Mouse (Mus musculus): Measurements from ENCODE around the gene Cyb561d1.
"Not testable (repeated sequence)": the region's sequence is repeated elsewhere in the genome, so short reads cannot be mapped to it uniquely, and the experiment has no call there.

Gene Cyb561d1

GRCm38 (mm10) chr3:108200329-108201323 lies at the start of gene Cyb561d1:
Cyb561d1 (minus strand) TSS chr3:108201212.
- peak; percentile 96 for DNase-seq (ENCODE audit: low spot score)

DNA sequence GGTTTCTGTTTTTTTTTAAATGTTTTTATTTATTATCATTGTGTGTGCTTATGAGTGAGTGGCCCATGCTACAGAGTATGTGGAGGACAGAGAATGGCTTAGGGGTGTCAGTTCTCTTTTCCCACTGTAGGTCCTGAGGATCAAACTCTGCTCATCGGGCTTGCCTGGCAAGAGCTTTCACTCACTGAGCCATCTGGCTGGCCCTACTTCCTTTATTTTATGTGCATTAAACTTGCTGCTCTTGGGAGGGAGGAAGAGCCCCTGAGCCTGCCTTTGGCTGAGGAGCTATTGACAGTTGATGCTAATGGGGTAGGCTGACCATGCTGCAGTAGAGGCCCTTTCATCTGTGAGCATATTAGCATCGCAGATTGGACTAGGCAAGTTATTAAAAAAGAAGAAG lies 45.8 kb upstream of the Cyb561d1 start:
- DNase-seq (ENCODE audit: low spot score) = no peak

DNA sequence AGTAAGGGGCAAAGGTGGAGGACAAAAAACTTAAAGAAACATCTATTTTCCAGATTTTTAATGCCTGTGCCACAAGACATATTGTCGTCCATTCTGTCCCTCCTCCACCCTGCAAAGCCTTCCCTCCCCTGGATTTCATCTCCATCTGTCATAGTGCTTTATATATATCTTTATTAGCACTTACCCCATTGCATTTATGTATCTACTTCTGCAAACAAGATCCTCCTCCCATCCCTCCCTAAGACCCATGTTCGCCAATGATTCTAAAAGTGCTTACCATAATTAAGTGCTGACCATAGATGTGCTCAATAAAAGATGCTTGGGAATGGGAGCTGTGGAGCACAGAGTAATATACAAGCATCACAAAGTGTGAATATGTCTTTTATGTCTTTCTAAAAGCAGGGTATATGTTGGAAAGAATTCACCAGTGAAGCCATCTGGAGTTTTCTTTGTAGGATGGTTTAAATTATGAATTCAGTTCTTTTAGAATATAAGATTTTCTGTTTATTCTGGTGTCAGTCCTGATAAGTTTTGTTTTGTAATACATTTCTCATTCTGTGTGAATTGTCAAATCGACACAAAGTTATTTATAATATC lies 40.3 kb upstream of the Cyb561d1 start:
- DNase-seq (ENCODE audit: low spot score) = no peak

- DNase-seq (ENCODE audit: low spot score) = not testable (repeated sequence)
Measured at GRCm38 (mm10) chr3:108237474-108238102, 36.6 kb upstream of the Cyb561d1 start.

DNA sequence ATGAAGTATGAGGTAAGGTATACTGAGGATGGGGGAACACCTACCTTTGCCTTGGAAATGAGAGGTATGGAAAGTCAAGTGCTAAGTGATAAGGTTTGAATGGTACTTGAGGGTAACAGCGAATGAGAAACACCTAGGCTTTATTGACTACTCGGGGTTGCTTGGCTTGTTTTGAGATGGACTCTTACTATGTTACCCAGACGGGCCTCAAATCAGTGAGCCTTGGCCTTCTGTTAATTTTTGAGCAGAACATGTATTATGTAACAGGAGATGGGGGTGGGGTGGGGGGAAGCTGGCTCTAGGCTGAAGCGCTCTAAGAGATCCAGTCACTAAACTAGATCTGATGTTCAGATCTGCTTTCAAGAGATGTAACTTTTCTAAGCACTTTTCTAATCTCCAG lies 30.6 kb upstream of the Cyb561d1 start:
- DNase-seq (ENCODE audit: low spot score) = no peak

- DNase-seq (ENCODE audit: low spot score) = no peak
Measured at GRCm38 (mm10) chr3:108227521-108227920, 26.5 kb upstream of the Cyb561d1 start.

- DNase-seq (ENCODE audit: low spot score) = peak; percentile 52
Measured at GRCm38 (mm10) chr3:108226558-108227350, 25.7 kb upstream of the Cyb561d1 start, which contains the start of gene Sypl2. Sypl2 (minus strand) TSS chr3:108226648.

GRCm38 (mm10) chr3:108225711-108226557 lies 24.9 kb upstream of the Cyb561d1 start:
- no peak for DNase-seq (ENCODE audit: low spot score)

DNA sequence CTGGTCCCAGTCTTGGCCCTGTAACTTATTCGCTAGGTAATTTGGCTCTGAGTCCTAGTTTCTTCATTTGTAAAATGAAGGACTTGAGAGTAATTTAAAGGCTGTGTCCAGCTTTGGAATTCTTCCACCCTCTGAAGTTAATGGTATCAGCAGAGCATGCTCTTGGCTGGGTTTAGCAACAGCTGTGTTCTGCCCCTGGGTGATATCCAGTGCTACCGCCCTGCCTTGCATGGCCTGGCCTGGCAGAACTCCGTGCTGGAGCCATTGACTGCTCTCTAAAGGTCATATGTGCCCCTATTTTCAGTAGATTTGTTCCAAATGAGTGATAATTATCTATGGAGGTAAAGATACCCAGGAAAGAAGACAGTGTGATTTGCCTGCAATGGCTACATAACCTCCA lies 19.6 kb upstream of the Cyb561d1 start:
- DNase-seq (ENCODE audit: low spot score) = no peak

DNA sequence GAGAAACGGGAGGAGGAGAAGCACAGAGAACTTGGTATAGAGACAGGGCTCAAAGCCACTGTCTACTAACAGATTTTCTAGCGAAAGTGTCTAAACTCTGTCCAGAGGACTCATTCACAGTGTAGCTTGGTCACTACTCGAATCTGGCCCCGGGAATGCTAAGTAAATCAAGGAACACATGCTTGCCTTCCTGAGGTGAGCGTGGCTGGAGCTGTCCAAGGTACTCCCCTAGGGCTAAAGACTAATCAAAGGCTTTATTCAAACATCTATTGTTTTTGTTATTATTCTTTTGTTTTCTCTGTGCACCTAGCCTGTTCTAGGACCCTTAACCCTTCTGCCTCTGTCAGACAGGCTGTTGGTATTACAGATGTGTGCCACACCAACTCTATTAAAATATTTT lies 13.7 kb upstream of the Cyb561d1 start:
- peak; percentile 35 for DNase-seq (ENCODE audit: low spot score)

- DNase-seq (ENCODE audit: low spot score) = no peak
Measured at GRCm38 (mm10) chr3:108212406-108212805, 11.4 kb upstream of the Cyb561d1 start.

DNA sequence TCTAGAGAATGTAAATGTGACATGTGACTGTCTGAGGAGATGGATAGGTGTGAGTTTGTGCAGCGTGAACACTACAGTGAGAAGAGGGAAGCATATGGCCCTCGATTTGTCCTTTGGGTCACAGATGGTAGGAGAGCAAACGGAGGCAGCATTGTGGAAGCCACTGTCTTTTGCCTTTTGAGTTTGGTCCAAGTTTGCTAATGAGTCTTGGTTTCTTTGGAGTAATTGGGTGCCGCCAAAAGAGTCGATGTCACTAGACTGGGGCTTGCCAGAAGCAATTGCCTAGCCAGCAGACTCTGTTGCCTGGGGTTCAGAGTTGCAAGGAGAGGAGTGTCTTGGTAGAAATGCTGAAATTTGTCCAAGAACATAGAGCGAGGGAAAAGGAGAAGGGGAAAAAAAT lies 10.8 kb upstream of the Cyb561d1 start:
- DNase-seq (ENCODE audit: low spot score) = no peak

GRCm38 (mm10) chr3:108210771-108211139 lies 9.7 kb upstream of the Cyb561d1 start, which contains the start of gene Atxn7l2:
Atxn7l2 (minus strand) TSS chr3:108210934.
- DNase-seq (ENCODE audit: low spot score) = no peak

GRCm38 (mm10) chr3:108209946-108210770 lies 9.1 kb upstream of the Cyb561d1 start:
- DNase-seq (ENCODE audit: low spot score) = peak; percentile 94

DNA sequence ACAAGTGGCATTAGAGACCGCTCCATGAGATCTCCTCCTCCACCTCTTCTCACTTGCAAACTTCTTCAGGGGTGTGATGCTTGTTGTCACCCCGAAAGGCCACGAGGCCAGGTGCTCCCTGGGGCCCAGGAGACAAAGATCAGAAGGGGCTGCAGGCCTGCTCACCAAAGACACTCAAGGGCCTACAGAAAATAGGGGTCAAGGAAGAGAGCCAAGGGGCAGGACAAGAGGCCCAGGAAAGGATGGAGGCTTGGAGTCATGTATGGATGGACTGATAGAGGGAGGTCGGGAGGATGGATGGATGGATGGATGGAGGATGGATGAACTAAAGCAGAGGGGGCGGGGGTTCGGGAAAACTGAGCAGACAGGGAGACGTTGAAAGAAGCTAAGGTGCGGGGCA lies 8.5 kb upstream of the Cyb561d1 start:
- no peak for DNase-seq (ENCODE audit: low spot score)

- DNase-seq (ENCODE audit: low spot score) = no peak
Measured at GRCm38 (mm10) chr3:108209001-108209400, 8.0 kb upstream of the Cyb561d1 start.

DNA sequence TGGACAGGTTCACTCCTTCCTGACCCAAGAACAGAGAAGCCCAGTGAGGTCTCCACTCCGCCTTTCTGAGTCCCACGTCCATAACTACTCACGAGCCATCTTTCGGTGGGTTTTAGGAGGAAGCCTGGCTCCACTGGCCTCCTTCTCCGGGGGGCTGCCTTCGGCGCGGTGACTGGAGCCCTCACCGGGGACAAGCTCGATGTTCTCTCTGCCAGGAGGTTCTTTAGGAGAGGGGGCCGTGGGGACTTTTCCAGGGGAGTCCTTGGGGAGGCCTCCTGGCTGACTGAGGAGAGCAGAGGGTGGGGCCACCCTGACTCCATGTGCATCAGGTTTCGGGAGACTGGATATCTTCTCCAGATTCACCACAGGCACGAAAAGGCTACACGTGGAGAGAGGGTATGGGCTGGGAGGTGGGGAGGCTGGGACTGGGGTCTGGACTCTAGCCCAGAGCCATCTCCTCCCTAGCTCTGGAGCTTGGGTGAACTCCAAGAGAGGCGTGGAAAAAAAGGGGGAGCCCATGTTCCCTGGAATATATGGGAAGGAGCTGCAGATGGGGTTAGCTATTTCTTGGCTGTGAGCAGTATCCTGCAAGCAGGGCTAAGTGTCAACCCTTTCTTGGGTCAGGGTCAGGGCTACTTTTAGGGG lies 5.8 kb upstream of the Cyb561d1 start:
- no peak for DNase-seq (ENCODE audit: low spot score)

DNA sequence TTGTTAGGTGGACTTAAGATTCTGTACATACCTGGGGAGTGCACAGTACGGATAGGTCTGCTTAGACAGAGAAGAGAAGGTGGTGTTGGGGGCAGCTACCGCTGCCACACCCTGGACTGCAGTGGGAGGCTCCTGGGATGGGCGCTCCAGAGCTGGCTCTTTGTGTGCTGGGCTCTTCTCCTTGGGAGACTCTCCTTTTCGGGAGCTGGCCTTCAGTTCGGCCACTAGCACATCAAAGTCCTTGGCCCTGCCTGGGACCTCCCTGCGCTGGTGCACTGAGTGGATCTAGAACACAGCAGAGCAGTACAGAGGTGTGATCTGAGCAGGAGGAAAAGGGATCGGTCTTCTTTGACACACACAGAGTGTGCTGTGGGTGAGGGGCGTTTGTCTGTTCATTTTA lies 4.6 kb upstream of the Cyb561d1 start:
- no peak for DNase-seq (ENCODE audit: low spot score)

- DNase-seq (ENCODE audit: low spot score) = no peak
Measured at GRCm38 (mm10) chr3:108204470-108204869, 3.5 kb upstream of the Cyb561d1 start.

Measured in urinary bladder, postnatal 14 days (tissue).